ENCODE assay signal across 8 mouse cellular contexts in genomic region chr13:8847702-8848101, GRCm38 (mm10). TPM values are rescaled to one million over a fixed set of nuclear protein-coding genes. Genes with fewer than 3 reads are reported as not detected.
DNase-seq lines count a peak whose midpoint lies in the region; ATAC-seq and TF ChIP-seq lines count a peak whose summit lies in the region.

No protein-coding gene starts in this region.

- TF ChIP-seq EP300 in lung, postnatal 0 days (IDR thresholded peaks at IDR 0.05): no peak

- H3K9ac ChIP-seq in intestine, postnatal 0 days (ENCODE audit: low read depth, low read length): no peak overlapping the region
- H3K9ac ChIP-seq in intestine, embryonic 16.5 days (ENCODE audit: low read depth, low read length): no peak overlapping the region
- no peak overlapping the region for H3K9ac ChIP-seq in lung, postnatal 0 days (replicated peaks; ENCODE audit: low read depth)

- no peak overlapping the region for H3K27ac ChIP-seq in intestine, postnatal 0 days (ENCODE audit: low read depth, low read length)
- H3K27ac ChIP-seq in intestine, embryonic 16.5 days (ENCODE audit: low read length): no peak overlapping the region
- no peak overlapping the region for H3K27ac ChIP-seq in lung, postnatal 0 days (ENCODE audit: low read length)

- peak; percentile 77 for TF ChIP-seq CTCF in intestine, postnatal 0 days (IDR thresholded peaks at IDR 0.05; ENCODE audit: low read depth)
- peak; percentile 82 for TF ChIP-seq CTCF in lung, postnatal 0 days (IDR thresholded peaks at IDR 0.05)

- WGBS in intestine, postnatal 0 days: 52% methylated on average over 2 of the region's 2 CpGs
- 58% methylated on average over 2 of the region's 2 CpGs for WGBS in intestine, embryonic 16.5 days
- 46% methylated on average over 2 of the region's 2 CpGs for WGBS in lung, postnatal 0 days

- H3K4me2 ChIP-seq in intestine, postnatal 0 days (replicated peaks; ENCODE audit: low read depth): no peak overlapping the region
- H3K4me2 ChIP-seq in intestine, embryonic 16.5 days (ENCODE audit: low read depth, low read length): no peak overlapping the region
- H3K4me2 ChIP-seq in lung, postnatal 0 days (replicated peaks; ENCODE audit: low read depth, low read length): no peak overlapping the region

- peaks cover 31% of the 10 kb centered on the region for H3K36me3 ChIP-seq in intestine, postnatal 0 days (ENCODE audit: control insufficient read depth, insufficient read depth)
- H3K36me3 ChIP-seq in intestine, embryonic 16.5 days (ENCODE audit: control insufficient read depth, insufficient read depth, low read length): 0 out of 2 replicates have a peak, but pooled peaks cover 2% of the 10 kb centered on the region
- peaks cover 17% of the 10 kb centered on the region; the same call in 1 of the 2 replicates for H3K36me3 ChIP-seq in lung, postnatal 0 days (ENCODE audit: insufficient read depth, low read length)

- DNase-seq in CD4-positive, CD25-positive, alpha-beta regulatory T cell, adult 2 months (ENCODE audit: low read depth, low spot score): peak; percentile 60
- peak; percentile 58 for DNase-seq in R1 (ENCODE audit: low read depth, low spot score)
- DNase-seq in lung, postnatal 0 days (ENCODE audit: low spot score): peak; percentile 63
- no peak for DNase-seq in c-Kit-positive CD71-positive TER-119-positive erythroid progenitor cells, embryonic 14.5 days (ENCODE audit: low spot score)
- DNase-seq in ovary, postnatal 10 days (ENCODE audit: low spot score): no peak
- no peak for DNase-seq in layer of hippocampus, adult 9-10 months (ENCODE audit: low spot score)

- no peaks in the 10 kb centered on the region for H3K27me3 ChIP-seq in intestine, postnatal 0 days (replicated peaks; ENCODE audit: control insufficient read depth, insufficient read depth, low read length)
- no peaks in the 10 kb centered on the region for H3K27me3 ChIP-seq in intestine, embryonic 16.5 days (replicated peaks; ENCODE audit: control insufficient read depth, insufficient read depth, low read length)
- H3K27me3 ChIP-seq in lung, postnatal 0 days (replicated peaks; ENCODE audit: insufficient read depth, low read length): no peaks in the 10 kb centered on the region

- H3K9me3 ChIP-seq in intestine, postnatal 0 days (ENCODE audit: control insufficient read depth): no peaks in the 10 kb centered on the region
- no peaks in the 10 kb centered on the region for H3K9me3 ChIP-seq in intestine, embryonic 16.5 days (ENCODE audit: control insufficient read depth, low read length)
- H3K9me3 ChIP-seq in lung, postnatal 0 days (ENCODE audit: low read length): no peaks in the 10 kb centered on the region

- no peaks in the 10 kb centered on the region for H3K4me1 ChIP-seq in intestine, postnatal 0 days (replicated peaks; ENCODE audit: control insufficient read depth, insufficient read depth, low read length)
- no peaks in the 10 kb centered on the region for H3K4me1 ChIP-seq in intestine, embryonic 16.5 days (ENCODE audit: control insufficient read depth, insufficient read depth, low read length)
- no peaks in the 10 kb centered on the region for H3K4me1 ChIP-seq in lung, postnatal 0 days (ENCODE audit: insufficient read depth, low read depth, low read length)

- no peak overlapping the region for H3K4me3 ChIP-seq in intestine, postnatal 0 days (ENCODE audit: low read depth, low read length)
- no peak overlapping the region for H3K4me3 ChIP-seq in intestine, embryonic 16.5 days (ENCODE audit: low read length)
- no peak overlapping the region for H3K4me3 ChIP-seq in lung, postnatal 0 days (ENCODE audit: low read depth, low read length)

- ATAC-seq in intestine, postnatal 0 days: no peak
- ATAC-seq in intestine, embryonic 16.5 days: no peak
- no peak; the same call in 1 of the 2 replicates for ATAC-seq in lung, postnatal 0 days

RNA-seq across cellular contexts. Expression of gene Wdr37, which starts 24.0 kb away (rescaled TPM):
- 7.7 and 8.0 TPM in 2 replicates for polyA plus RNA-seq in intestine, postnatal 0 days (2015; fragmentation: Nextera tagmentation; extraction: Ambion mirVana)
- 13.3 and 13.6 TPM in 2 replicates for polyA plus RNA-seq in intestine, embryonic 16.5 days (2015; fragmentation: Nextera tagmentation; extraction: Ambion mirVana)
- polyA plus RNA-seq in lung, postnatal 0 days (2015; fragmentation: Nextera tagmentation; extraction: Ambion mirVana): 14.4 and 15.0 TPM in 2 replicates

RNA-seq across cellular contexts. Expression of gene Idi1, which starts 37.6 kb away (rescaled TPM):
- polyA plus RNA-seq in intestine, postnatal 0 days (2015; fragmentation: Nextera tagmentation; extraction: Ambion mirVana): 27.6 and 30.9 TPM in 2 replicates
- 128 and 130 TPM in 2 replicates for polyA plus RNA-seq in intestine, embryonic 16.5 days (2015; fragmentation: Nextera tagmentation; extraction: Ambion mirVana)
- 63.6 and 73.2 TPM in 2 replicates for polyA plus RNA-seq in lung, postnatal 0 days (2015; fragmentation: Nextera tagmentation; extraction: Ambion mirVana)

Comparison
In these comparisons a context has a peak if more than half of its experiments do, and no peak if none do; other contexts are left out.
1. DNase-seq: peak in CD4-positive, CD25-positive, alpha-beta regulatory T cell, adult 2 months (single experiment), R1 (single experiment) and lung, postnatal 0 days (single experiment); none in c-Kit-positive CD71-positive TER-119-positive erythroid progenitor cells, embryonic 14.5 days (single experiment), ovary, postnatal 10 days (single experiment) and layer of hippocampus, adult 9-10 months (single experiment).